Mouse (Mus musculus): ENCODE data around the gene Cyp4x1.

DNA sequence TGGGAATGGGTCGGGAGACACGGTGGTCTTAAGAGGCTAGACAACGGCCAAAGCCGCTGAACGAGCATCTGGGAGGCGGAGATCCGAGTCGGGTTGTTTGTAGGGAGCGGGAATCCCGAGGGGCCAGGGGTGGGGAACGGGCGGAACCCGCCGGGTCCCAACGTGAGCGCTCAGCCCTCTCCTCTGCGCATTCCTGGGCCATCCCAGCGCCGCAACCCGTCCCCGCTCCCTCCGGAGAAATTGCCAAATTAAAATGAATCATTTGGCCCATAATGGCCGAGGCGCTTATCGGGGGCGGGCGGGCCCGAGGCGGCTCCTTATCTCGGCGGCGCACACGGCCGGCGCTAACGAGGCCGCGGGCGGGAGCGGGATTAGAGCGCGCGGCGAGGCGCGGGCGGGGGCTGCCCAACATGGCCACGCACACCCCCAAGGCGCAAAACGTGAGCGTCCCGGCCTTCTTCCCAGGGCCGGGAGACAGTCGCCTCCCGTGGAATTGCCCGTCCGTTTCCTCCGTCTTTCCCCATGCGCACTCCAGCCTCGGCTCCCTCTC is 77.6 kb downstream of the Cyp4x1 start, which contains the start of gene Tal1:
- TF ChIP-seq POLR2A (IDR thresholded peaks at IDR 0.05; ENCODE audit: control insufficient read depth, low read depth, low read length): no peak
- TF ChIP-seq CTCF (IDR thresholded peaks at IDR 0.05; ENCODE audit: control insufficient read depth, insufficient read depth, insufficient replicate concordance, low read depth, low read length): no peak
